Mouse (Mus musculus) B cell, adult 67 days (primary cell): ENCODE results near the gene Emp1. TPM values are rescaled to one million over a fixed set of nuclear protein-coding genes. Genes with fewer than 3 reads are reported as not detected.

ENCODE experiments used
- total RNA-seq, 2 experiments: library from RNA; stranded (reverse); gene quantifications; 4 replicates each; pipeline ENCODE4 v1.2.4; 2023

Emp1 gene
- total RNA-seq = under 1 TPM; 0.32 to 0.83 TPM

GRCm38 (mm10) chr6:135362459-135363159 is at the start of gene Emp1:
TSS of gene Emp1 (plus strand) at chr6:135362545.

Other genes with a start within 250 kb of the Emp1 start
- not detected for gene Gprc5d, start 244.3 kb upstream of the Emp1 start, total RNA-seq
- gene Fam234b, start 164.6 kb upstream of the Emp1 start, total RNA-seq = 10 to 100 TPM; 11.6 to 12.2 TPM
- 10 to 100 TPM; 12.1 to 13.8 TPM for gene Hebp1, start 164.5 kb upstream of the Emp1 start, total RNA-seq
- gene Gsg1, start 108.2 kb upstream of the Emp1 start, total RNA-seq = not detected
- not detected for gene Pbp2, start 52.1 kb upstream of the Emp1 start, total RNA-seq